Mouse (Mus musculus) neural tube, embryonic 15.5 days (tissue): ENCODE results near the gene Mthfd1. TPM values are rescaled to one million over a fixed set of nuclear protein-coding genes. Genes with fewer than 3 reads are reported as not detected.

Experiments
- ATAC-seq: fragments of 200-750 bp; cut with Nextera tagmentation; 2 replicates; pipeline ENCODE4 v1.8.0; 2017; ENCODE audit warnings: mild to moderate bottlenecking, moderate TSS enrichment, moderate library complexity; ENCODE audit not compliant: low FRiP score
- H3K27ac ChIP-seq: fragments of 300-500 bp; sonication (generic); replicated peaks from 2 replicates; pipeline ENCODE4 v1.5.1; 2015; ENCODE audit warnings: mild to moderate bottlenecking, inconsistent platforms
- H3K27me3 ChIP-seq: fragments of 300-500 bp; sonication (generic); replicated peaks from 2 replicates; pipeline ENCODE4 v1.6.1; 2015; ENCODE audit warnings: inconsistent platforms
- H3K36me3 ChIP-seq: fragments of 300-500 bp; sonication (generic); 2 replicates; pipeline ENCODE4 v1.6.1; 2015; ENCODE audit warnings: inconsistent platforms
- H3K4me1 ChIP-seq: fragments of 300-500 bp; sonication (generic); 2 replicates; pipeline ENCODE4 v1.6.1; 2015; ENCODE audit warnings: inconsistent platforms
- H3K4me2 ChIP-seq: fragments of 300-500 bp; sonication (generic); 2 replicates; pipeline ENCODE4 v1.6.1; 2015; ENCODE audit warnings: inconsistent platforms, mild to moderate bottlenecking, moderate library complexity
- H3K4me3 ChIP-seq: fragments of 300-500 bp; sonication (generic); replicated peaks from 2 replicates; pipeline ENCODE4 v1.5.1; 2015; ENCODE audit warnings: mild to moderate bottlenecking, inconsistent platforms
- H3K9ac ChIP-seq: fragments of 300-500 bp; sonication (generic); replicated peaks from 2 replicates; pipeline ENCODE4 v1.6.1; 2015; ENCODE audit warnings: mild to moderate bottlenecking, inconsistent platforms
- H3K9me3 ChIP-seq: fragments of 300-500 bp; sonication (generic); replicated peaks from 2 replicates; pipeline ENCODE4 v1.6.1; 2016; ENCODE audit warnings: inconsistent platforms
- WGBS: fragments of 180-500 bp; shearing (Covaris S2); methylation state at CpG from one replicate; pipeline ENCODE4 v1.1.7; 2015; ENCODE audit warnings: mixed read lengths; 5-methylcytosine and 5-hydroxymethylcytosine counted together
- polyA plus RNA-seq: library from polyadenylated mRNA; unstranded; fragments of >200 nt; fragmentation: Nextera tagmentation; extraction: Ambion mirVana; gene quantifications from 2 replicates; pipeline ENCODE4 v1.2.1, GENCODE M21; 2015

Mthfd1 gene
- polyA plus RNA-seq, 1 experiment from 2014 or later: 29.3 TPM

DNA sequence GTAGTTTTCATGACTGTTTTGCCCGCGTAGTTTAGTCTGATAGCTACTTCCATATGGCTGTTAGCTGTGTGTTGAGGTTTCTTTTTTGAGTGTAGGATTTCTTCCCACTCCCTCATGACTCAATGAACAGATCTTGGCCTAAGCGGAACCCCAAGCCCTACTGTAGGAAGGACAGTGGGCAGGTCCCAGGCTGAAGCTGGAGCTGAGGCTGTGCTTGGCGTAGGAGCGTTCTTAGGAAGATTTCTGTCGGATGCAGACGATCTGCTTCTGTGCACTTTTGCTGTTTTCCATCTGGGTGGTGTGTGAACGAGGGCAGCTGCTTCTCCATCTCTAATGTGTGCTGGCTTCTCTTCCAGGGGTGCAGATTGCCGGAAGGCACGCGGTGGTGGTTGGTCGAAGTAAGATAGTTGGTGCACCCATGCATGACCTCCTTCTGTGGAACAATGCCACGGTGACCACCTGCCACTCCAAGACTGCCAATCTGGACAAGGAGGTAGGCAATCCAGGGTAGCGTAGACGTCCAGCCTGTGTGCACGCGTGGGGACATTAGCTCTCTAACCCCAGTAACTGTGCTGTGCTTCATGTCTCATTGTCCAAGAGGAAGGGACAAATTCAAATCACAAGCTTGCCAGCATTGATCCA lies 27.6 kb downstream of the Mthfd1 start:
- H3K9ac ChIP-seq: no peak overlapping the region
- no peak overlapping the region for H3K4me3 ChIP-seq
- no peaks in the 10 kb centered on the region for H3K9me3 ChIP-seq
- ATAC-seq: no peak
- H3K4me1 ChIP-seq: peaks cover 8% of the 10 kb centered on the region; the same call in 1 of the 2 replicates
- peaks cover 20% of the 10 kb centered on the region for H3K36me3 ChIP-seq
- no peaks in the 10 kb centered on the region for H3K27me3 ChIP-seq
- no peak overlapping the region for H3K27ac ChIP-seq
- 81% methylated on average over 17 of the region's 17 CpGs for WGBS
- H3K4me2 ChIP-seq: no peak overlapping the region

DNA sequence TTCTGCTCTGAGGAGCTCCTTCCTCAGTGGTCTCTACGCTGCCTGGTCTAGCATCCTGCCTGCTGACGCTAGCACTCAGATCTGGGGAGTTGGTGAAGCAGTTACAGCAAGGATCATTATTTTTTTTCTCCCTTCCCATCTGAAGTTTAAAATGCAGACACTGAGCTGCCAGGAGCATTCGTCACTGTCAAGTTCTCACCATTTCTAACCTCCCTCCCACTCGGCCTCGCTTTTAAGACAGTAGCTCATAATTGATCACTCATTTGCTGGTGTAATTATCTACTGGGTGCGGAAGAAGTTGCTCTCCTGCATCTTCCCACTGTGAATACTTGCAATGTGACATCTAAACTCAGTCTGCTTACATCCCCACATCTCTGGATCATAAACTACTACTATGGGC lies 30.3 kb downstream of the Mthfd1 start:
- no peak for ATAC-seq
- WGBS: 54% methylated on average over 6 of the region's 6 CpGs
- no peak overlapping the region for H3K9ac ChIP-seq

DNA sequence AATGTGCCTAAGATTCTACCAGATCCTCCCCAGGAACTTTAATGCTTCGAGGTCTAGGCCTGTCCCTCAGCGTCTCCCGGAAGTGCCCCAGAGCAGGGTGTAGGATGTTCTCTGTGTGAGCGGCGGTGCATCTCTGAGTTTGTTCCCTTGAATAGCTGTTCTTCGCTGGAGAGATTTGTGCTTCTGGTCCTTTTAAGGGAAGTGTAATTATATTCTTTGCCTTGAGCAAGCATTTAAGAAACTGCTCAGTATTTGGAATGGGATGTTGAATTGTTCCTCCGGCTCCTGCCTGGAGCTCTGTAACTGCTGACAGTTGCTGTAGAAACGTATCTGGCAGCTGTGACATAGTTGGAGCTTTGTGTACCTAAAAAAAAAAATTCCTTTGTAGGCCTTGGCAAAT lies 32.9 kb downstream of the Mthfd1 start:
- Histone ChIP-seq H3K27me3 (no peaks in the 10 kb centered on the region), H3K4me3 (no peak overlapping the region), H3K27ac (peak overlapping the region; percentile 30), H3K9ac (no peak overlapping the region), H3K9me3 (no peaks in the 10 kb centered on the region), H3K36me3 (peaks cover 40% of the 10 kb centered on the region), H3K4me1 (peaks cover 11% of the 10 kb centered on the region; the same call in 1 of the 2 replicates), H3K4me2 (no peak overlapping the region)
- ATAC-seq: no peak
- WGBS: 24% methylated on average over 8 of the region's 8 CpGs

More for the DNA sequence above, 30.3 kb downstream of the Mthfd1 start:
- Histone ChIP-seq H3K4me1 (peaks cover 18% of the 10 kb centered on the region; the same call in 1 of the 2 replicates), H3K27ac (no peak overlapping the region), H3K4me3 (no peak overlapping the region), H3K36me3 (peaks cover 21% of the 10 kb centered on the region), H3K27me3 (no peaks in the 10 kb centered on the region), H3K4me2 (no peak overlapping the region), H3K9me3 (no peaks in the 10 kb centered on the region)

DNA sequence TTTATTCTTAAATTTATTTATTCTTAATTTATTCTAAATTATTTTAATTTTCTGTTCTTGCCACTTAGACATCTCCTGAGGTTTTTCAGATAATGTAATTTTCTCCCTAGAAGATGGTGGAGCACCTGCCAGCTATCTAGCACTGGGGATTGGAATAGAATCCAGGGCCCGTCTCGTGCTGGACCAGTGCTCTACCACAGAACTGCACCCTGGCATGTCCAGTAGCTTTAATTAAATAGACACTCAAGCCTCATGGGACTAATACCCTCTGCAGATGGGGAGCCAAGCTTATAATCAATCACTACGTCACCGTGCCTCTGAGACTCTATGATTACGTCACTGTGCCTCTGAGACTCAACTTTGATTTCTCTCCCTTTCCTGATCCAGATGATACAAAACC lies 33.4 kb downstream of the Mthfd1 start:
- Histone ChIP-seq H3K4me3 (no peak overlapping the region), H3K27ac (peak overlapping the region; percentile 58; the same call in 1 of the 2 replicates), H3K36me3 (peaks cover 38% of the 10 kb centered on the region), H3K9ac (no peak overlapping the region), H3K4me1 (peaks cover 11% of the 10 kb centered on the region; the same call in 1 of the 2 replicates), H3K27me3 (no peaks in the 10 kb centered on the region), H3K4me2 (no peak overlapping the region), H3K9me3 (no peaks in the 10 kb centered on the region)
- WGBS: 21% methylated on average over 5 of the region's 5 CpGs
- ATAC-seq: no peak

DNA sequence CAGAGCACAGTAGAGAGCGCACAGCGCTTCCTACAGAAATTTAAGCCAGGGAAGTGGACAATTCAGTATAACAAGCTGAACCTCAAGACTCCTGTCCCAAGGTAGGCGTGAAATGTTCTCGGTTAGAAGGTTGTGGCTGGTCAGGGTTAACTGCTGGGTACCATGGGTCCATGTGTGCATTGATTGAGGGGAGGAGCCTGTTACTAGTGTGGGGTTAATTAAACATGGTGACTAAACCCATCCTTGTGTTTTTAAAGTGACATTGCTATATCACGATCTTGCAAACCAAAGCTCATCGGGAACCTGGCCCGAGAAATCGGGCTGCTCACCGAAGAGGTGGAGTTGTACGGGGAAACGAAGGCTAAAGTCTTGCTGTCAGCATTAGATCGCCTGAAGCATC lies 34.3 kb downstream of the Mthfd1 start:
- Histone ChIP-seq H3K4me2 (no peak overlapping the region), H3K36me3 (peaks cover 36% of the 10 kb centered on the region), H3K27me3 (no peaks in the 10 kb centered on the region), H3K9me3 (no peaks in the 10 kb centered on the region), H3K9ac (no peak overlapping the region), H3K4me1 (peaks cover 11% of the 10 kb centered on the region; the same call in 1 of the 2 replicates), H3K27ac (no peak overlapping the region), H3K4me3 (no peak overlapping the region)
- ATAC-seq: no peak
- WGBS: 90% methylated on average over 12 of the region's 12 CpGs

DNA sequence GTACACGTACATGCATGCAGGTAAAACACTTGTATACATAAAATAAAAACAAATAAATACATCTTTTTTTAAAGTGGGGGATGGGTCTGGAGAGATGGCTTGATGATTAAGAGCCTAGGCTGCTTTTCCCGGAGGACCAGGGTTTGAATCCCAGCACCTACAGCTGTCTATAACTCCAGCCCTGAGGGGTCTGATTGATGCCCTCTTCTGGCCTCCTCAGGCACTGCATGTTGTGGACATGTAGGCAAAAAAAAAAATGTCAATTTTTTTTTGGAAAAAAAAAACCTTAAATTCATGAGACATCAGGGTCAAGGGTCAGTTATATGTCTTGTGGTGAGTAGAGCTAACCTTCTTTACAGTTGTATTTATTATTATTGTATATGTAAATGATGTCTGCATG lies 35.2 kb downstream of the Mthfd1 start:
- no peak overlapping the region for H3K9ac ChIP-seq
- ATAC-seq: no peak

DNA sequence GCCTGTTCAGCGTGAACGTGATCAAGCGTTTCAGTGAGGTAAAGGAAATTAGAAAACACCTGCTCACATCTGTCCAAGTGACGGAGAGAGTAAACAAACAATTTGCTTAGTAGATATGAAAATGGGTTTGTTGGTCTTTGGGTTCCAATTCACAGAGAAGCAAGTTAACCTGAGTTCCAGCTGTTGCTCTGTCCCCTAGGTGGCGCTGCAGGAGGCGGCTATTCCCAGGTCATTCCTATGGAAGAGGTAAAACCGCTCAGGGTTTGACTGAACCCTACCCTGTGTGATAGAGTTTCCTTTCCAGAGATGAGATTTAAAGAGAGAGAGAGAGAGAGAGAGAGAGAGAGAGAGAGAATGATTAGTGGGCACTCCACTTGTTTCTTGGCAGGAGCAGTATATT lies 38.1 kb downstream of the Mthfd1 start:
- Histone ChIP-seq H3K4me3 (no peak overlapping the region), H3K9me3 (no peaks in the 10 kb centered on the region), H3K36me3 (peaks cover 53% of the 10 kb centered on the region), H3K9ac (no peak overlapping the region), H3K4me1 (peaks cover 5% of the 10 kb centered on the region; the same call in 1 of the 2 replicates), H3K27me3 (no peaks in the 10 kb centered on the region), H3K27ac (no peak overlapping the region), H3K4me2 (no peak overlapping the region)
- WGBS: 66% methylated on average over 7 of the region's 7 CpGs
- ATAC-seq: no peak

More for the DNA sequence above, 35.2 kb downstream of the Mthfd1 start:
- Histone ChIP-seq H3K4me3 (no peak overlapping the region), H3K4me2 (no peak overlapping the region), H3K9me3 (no peaks in the 10 kb centered on the region), H3K27ac (no peak overlapping the region), H3K27me3 (no peaks in the 10 kb centered on the region), H3K36me3 (peaks cover 37% of the 10 kb centered on the region), H3K4me1 (peaks cover 11% of the 10 kb centered on the region; the same call in 1 of the 2 replicates)
- WGBS: 95% methylated on average over 2 of the region's 2 CpGs

DNA sequence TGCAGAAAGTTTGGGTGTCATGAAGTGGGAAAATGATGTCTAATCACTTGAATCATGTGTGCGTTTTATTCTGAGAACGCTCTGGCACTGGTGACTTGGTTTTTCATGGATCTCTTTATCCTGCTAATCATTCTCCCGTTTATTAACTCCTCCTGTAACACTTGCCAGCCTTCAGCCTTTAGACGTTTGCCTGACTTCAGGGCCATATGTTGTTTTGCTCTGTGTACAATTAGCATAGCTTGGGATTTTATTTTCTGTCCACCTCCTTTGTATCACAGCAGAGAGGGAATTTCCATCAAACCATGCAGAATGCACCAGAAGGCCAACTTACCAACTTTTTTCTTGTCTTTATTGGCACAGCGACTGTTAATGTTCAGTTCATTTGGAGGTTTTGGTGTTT lies 42.7 kb downstream of the Mthfd1 start:
- WGBS: 85% methylated on average over 5 of the region's 5 CpGs
- H3K36me3 ChIP-seq: peaks cover 46% of the 10 kb centered on the region

DNA sequence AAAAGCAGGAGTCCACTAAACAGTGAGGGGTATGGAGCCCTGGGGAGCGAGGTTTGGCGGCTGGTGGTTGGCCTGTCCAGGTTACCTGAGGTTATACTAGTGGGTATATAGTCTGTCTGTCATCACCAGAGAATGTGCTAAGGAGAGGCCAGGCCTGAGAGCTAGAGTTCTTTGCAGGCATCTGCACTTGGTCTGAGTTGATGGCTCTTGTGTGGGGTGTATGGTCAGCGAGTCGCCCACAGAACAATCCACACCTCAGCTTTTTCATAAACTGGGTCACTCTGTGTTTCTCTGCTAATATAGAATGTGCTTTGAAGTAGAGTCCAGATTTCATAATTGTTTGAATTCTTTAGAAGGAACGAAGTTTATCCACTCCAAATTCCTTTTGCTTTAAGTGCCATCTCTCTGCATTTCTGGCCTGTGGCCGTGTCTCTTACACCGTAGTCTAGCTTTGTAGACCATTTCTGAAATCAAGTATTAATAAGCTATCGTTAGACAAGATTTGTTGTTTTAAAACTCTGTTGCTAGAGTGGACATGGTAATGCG lies 44.3 kb downstream of the Mthfd1 start:
- no peak overlapping the region for H3K4me3 ChIP-seq
- no peaks in the 10 kb centered on the region for H3K9me3 ChIP-seq
- H3K27ac ChIP-seq: no peak overlapping the region
- H3K4me2 ChIP-seq: no peak overlapping the region
- WGBS: 97% methylated on average over 9 of the region's 9 CpGs
- ATAC-seq: no peak
- H3K9ac ChIP-seq: no peak overlapping the region
- H3K4me1 ChIP-seq: no peaks in the 10 kb centered on the region
- peaks cover 39% of the 10 kb centered on the region for H3K36me3 ChIP-seq
- no peaks in the 10 kb centered on the region for H3K27me3 ChIP-seq

More for the DNA sequence above, 42.7 kb downstream of the Mthfd1 start:
- no peak for ATAC-seq
- Histone ChIP-seq H3K9ac (no peak overlapping the region), H3K27me3 (no peaks in the 10 kb centered on the region), H3K4me1 (no peaks in the 10 kb centered on the region), H3K4me2 (no peak overlapping the region), H3K9me3 (no peaks in the 10 kb centered on the region), H3K4me3 (no peak overlapping the region), H3K27ac (no peak overlapping the region)

DNA sequence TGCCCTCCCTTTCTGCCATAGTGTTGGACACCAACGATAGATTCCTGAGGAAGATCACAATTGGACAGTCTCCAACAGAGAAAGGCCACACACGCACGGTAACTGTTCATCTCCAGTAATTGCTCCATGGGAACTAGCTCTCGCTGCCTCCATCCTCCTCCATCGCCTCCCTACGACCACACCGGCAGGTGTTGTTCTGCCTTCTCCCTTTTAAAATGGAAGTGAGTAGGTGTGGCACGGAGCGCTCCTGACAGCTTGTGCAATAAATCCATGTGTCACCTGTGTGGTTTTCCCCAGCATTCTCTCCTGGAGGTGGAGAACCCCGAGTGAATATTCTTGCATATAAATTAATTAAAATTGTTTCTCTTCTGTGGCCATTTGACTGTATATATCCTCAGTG lies 45.3 kb downstream of the Mthfd1 start:
- H3K9ac ChIP-seq: no peak overlapping the region

DNA sequence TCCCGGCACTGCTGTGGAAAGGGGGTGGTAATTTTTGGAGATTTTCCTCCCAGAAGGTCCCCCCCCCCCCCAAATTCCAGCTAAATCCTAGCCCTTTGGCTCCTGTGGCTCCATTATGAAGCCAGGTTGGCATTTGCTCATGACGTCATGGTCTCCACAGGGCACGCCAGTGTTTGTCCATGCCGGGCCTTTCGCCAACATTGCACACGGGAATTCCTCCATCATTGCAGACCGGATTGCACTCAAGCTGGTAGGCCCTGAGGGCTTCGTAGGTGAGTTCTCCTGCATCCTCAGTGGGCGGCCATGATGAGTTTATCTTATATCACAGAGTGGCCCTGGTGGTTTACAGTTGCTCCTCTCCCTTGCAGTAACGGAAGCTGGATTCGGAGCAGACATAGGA lies 48.4 kb downstream of the Mthfd1 start:
- no peak for ATAC-seq
- H3K4me3 ChIP-seq: no peak overlapping the region
- no peaks in the 10 kb centered on the region for H3K27me3 ChIP-seq
- H3K9ac ChIP-seq: no peak overlapping the region
- no peak overlapping the region for H3K4me2 ChIP-seq
- no peak overlapping the region for H3K27ac ChIP-seq
- H3K36me3 ChIP-seq: peaks cover 26% of the 10 kb centered on the region
- H3K4me1 ChIP-seq: peaks cover 12% of the 10 kb centered on the region
- no peaks in the 10 kb centered on the region for H3K9me3 ChIP-seq
- 91% methylated on average over 11 of the region's 11 CpGs for WGBS

More for the DNA sequence above, 45.3 kb downstream of the Mthfd1 start:
- Histone ChIP-seq H3K4me3 (no peak overlapping the region), H3K27ac (no peak overlapping the region), H3K36me3 (peaks cover 35% of the 10 kb centered on the region), H3K27me3 (no peaks in the 10 kb centered on the region), H3K4me2 (no peak overlapping the region), H3K4me1 (no peaks in the 10 kb centered on the region), H3K9me3 (no peaks in the 10 kb centered on the region)
- WGBS: 85% methylated on average over 10 of the region's 10 CpGs
- ATAC-seq: no peak

DNA sequence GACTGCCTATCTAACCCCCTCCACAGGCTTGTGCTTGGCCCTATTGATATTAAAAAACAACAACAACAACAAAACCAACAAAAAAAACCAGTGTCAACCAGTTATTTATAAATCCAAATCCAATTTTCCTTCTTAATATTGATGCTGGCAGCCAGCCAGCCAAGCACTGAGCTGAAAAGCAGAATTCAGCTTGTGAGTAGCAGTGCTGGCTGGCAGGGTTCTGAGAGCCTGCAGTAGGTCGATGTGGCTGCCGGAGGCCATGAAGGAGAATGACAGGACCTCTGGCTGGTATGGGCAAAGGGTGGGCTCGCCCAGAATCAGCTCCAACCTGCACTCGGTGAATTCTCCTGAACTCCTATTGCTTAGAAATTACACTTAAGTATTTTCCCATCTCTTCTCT lies 49.1 kb downstream of the Mthfd1 start:
- H3K4me3 ChIP-seq: no peak overlapping the region
- 0 out of 2 replicates have a peak overlapping the region, but pooled peaks have one; percentile 29 for H3K27ac ChIP-seq
- H3K36me3 ChIP-seq: peaks cover 21% of the 10 kb centered on the region
- H3K9ac ChIP-seq: no peak overlapping the region
- no peak overlapping the region for H3K4me2 ChIP-seq
- peaks cover 12% of the 10 kb centered on the region for H3K4me1 ChIP-seq
- no peak for ATAC-seq
- no peaks in the 10 kb centered on the region for H3K27me3 ChIP-seq
- 59% methylated on average over 4 of the region's 4 CpGs for WGBS
- no peaks in the 10 kb centered on the region for H3K9me3 ChIP-seq
